Mouse (Mus musculus): ENCODE measurements around the gene Ngb. TPM values are rescaled to one million over a fixed set of nuclear protein-coding genes. Genes with fewer than 3 reads are reported as not detected.

The Ngb gene
- polyA plus RNA-seq, 1 experiment: 0.32 TPM

DNA sequence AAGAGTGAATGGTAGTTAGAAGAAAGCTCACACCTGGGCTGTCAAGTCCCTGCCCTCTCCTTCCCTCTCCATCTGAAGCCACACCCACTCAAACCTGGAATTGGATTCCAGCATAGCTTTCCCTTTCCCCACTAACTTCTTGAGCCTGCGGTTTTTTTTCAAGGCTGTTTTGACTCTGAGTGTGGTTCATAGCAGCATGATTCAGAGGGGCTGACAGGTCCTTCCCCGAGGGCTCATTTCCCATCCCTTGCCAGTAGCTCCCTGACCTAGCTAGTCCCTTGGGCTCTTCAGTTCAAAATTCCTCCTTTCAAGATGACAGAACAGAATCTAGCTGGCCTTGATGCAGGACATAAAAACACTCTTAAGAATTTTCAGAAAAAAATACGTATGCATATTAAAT, 54.8 kb downstream of the Ngb start:
- H3K4me3 ChIP-seq (ENCODE audit: extremely low read depth, insufficient read depth, insufficient read length): no peak overlapping the region
- no peaks in the 10 kb centered on the region for H3K36me3 ChIP-seq (ENCODE audit: control insufficient read depth, insufficient read depth, low read length)
- TF ChIP-seq POLR2A (IDR thresholded peaks at IDR 0.05; ENCODE audit: low read depth, low read length) (no peak), CTCF (IDR thresholded peaks at IDR 0.05; ENCODE audit: extremely low read depth, insufficient read depth, insufficient read length, insufficient replicate concordance) (no peak)
- no peaks in the 10 kb centered on the region for H3K27me3 ChIP-seq (ENCODE audit: control insufficient read depth, insufficient read depth, low read length)
- H3K4me1 ChIP-seq (ENCODE audit: control insufficient read depth, insufficient read depth, insufficient read length): no peaks in the 10 kb centered on the region
- no peak overlapping the region for H3K27ac ChIP-seq (ENCODE audit: insufficient read depth, low read length)
- no peak for DNase-seq (ENCODE audit: low read depth in 1 of 2, low spot score in 2 of 2)
- WGBS: 54% methylated on average over 3 of the region's 3 CpGs

Other genes starting within 250 kb of the Ngb start
- gene Irf2bpl, start 217.7 kb downstream of the Ngb start, polyA plus RNA-seq (2012; rRNA removed): 33.2 and 50.3 TPM in 2 replicates
- 24.2 and 31.1 TPM in 2 replicates for gene Cipc, start 155.5 kb downstream of the Ngb start, polyA plus RNA-seq (2012; rRNA removed)
- not detected in 2 replicates for gene Zdhhc22, start 112.1 kb downstream of the Ngb start, polyA plus RNA-seq (2012; rRNA removed)
- 0.80 and 1.2 TPM in 2 replicates for gene Tmem63c, start 81.2 kb downstream of the Ngb start, polyA plus RNA-seq (2012; rRNA removed)
- gene Gstz1, start 44.6 kb upstream of the Ngb start, polyA plus RNA-seq (2012; rRNA removed): 10.8 and 11.4 TPM in 2 replicates
- gene Pomt2, start 45.4 kb upstream of the Ngb start, polyA plus RNA-seq (2012; rRNA removed): 5.2 and 5.9 TPM in 2 replicates
- gene Samd15, start 97.2 kb upstream of the Ngb start, polyA plus RNA-seq (2012; rRNA removed): 0.20 and 0.43 TPM in 2 replicates
- gene Tmed8, start 97.9 kb upstream of the Ngb start, polyA plus RNA-seq (2012; rRNA removed): 7.4 TPM in 2 replicates
- gene Noxred1, start 136.2 kb upstream of the Ngb start, polyA plus RNA-seq (2012; rRNA removed): 2.7 and 3.7 TPM in 2 replicates
- gene Vipas39, start 163.7 kb upstream of the Ngb start, polyA plus RNA-seq (2012; rRNA removed): 17.1 and 17.5 TPM in 2 replicates
- gene Ahsa1, start 163.9 kb upstream of the Ngb start, polyA plus RNA-seq (2012; rRNA removed): 39.7 and 41.5 TPM in 2 replicates
- gene Ism2, start 197.2 kb upstream of the Ngb start, polyA plus RNA-seq (2012; rRNA removed): 0.07 and 0.21 TPM in 2 replicates